Mouse (Mus musculus) CH12F3 (cell line): ENCODE data around the gene Sgpp2.

ENCODE experiments used
- in situ Hi-C: fragments of 300-500 bp; cut with MboI; formaldehyde crosslinking; loops from 2 replicates; pipeline ENCODE4 v1.14.3; 2020; ENCODE audit warnings: low sequenced_read_pairs

Sgpp2 gene

GRCm38 (mm10) chr1:78396320-78396913 is 86.3 kb downstream of the Sgpp2 start:
- in situ Hi-C loops = no loop called here

GRCm38 (mm10) chr1:78399755-78400154 is 89.6 kb downstream of the Sgpp2 start:
- in situ Hi-C loops = no loop called here

- in situ Hi-C loops = no loop called here
Measured at GRCm38 (mm10) chr1:78401413-78401812, 91.3 kb downstream of the Sgpp2 start.

- in situ Hi-C loops = no loop called here
Measured at GRCm38 (mm10) chr1:78409396-78409795, 99.3 kb downstream of the Sgpp2 start.

GRCm38 (mm10) chr1:78412668-78413067 is 102.5 kb downstream of the Sgpp2 start:
- in situ Hi-C loops = no loop called here

GRCm38 (mm10) chr1:78414421-78414820 is 104.3 kb downstream of the Sgpp2 start:
- in situ Hi-C loops = no loop called here

- in situ Hi-C loops = no loop called here
Measured at GRCm38 (mm10) chr1:78417154-78417911, 107.2 kb downstream of the Sgpp2 start.

- in situ Hi-C loops = no loop called here
Measured at GRCm38 (mm10) chr1:78419593-78419992, 109.4 kb downstream of the Sgpp2 start.

GRCm38 (mm10) chr1:78420271-78420670 is 110.1 kb downstream of the Sgpp2 start:
- in situ Hi-C loops = no loop called here

GRCm38 (mm10) chr1:78421749-78422148 is 111.6 kb downstream of the Sgpp2 start:
- in situ Hi-C loops = no loop called here

GRCm38 (mm10) chr1:78422576-78422975 is 112.4 kb downstream of the Sgpp2 start:
- in situ Hi-C loops = no loop called here

- in situ Hi-C loops = no loop called here
Measured at GRCm38 (mm10) chr1:78424848-78425247, 114.7 kb downstream of the Sgpp2 start.

- in situ Hi-C loops = no loop called here
Measured at GRCm38 (mm10) chr1:78425309-78425708, 115.2 kb downstream of the Sgpp2 start.

GRCm38 (mm10) chr1:78425793-78426700 is 115.9 kb downstream of the Sgpp2 start:
- in situ Hi-C loops = no loop called here

- in situ Hi-C loops = no loop called here
Measured at GRCm38 (mm10) chr1:78426841-78427240, 116.7 kb downstream of the Sgpp2 start.

- in situ Hi-C loops = no loop called here
Measured at GRCm38 (mm10) chr1:78428851-78429250, 118.7 kb downstream of the Sgpp2 start.

- in situ Hi-C loops = no loop called here
Measured at GRCm38 (mm10) chr1:78433472-78433871, 123.3 kb downstream of the Sgpp2 start.

- in situ Hi-C loops = no loop called here
Measured at GRCm38 (mm10) chr1:78435967-78436366, 125.8 kb downstream of the Sgpp2 start.

GRCm38 (mm10) chr1:78436445-78436844 is 126.3 kb downstream of the Sgpp2 start:
- in situ Hi-C loops = no loop called here

- in situ Hi-C loops = no loop called here
Measured at GRCm38 (mm10) chr1:78437150-78437549, 127.0 kb downstream of the Sgpp2 start.

- in situ Hi-C loops = no loop called here
Measured at GRCm38 (mm10) chr1:78440716-78441115, 130.6 kb downstream of the Sgpp2 start.
